ENCODE assay signal across 8 mouse cellular contexts in the genomic region with DNA sequence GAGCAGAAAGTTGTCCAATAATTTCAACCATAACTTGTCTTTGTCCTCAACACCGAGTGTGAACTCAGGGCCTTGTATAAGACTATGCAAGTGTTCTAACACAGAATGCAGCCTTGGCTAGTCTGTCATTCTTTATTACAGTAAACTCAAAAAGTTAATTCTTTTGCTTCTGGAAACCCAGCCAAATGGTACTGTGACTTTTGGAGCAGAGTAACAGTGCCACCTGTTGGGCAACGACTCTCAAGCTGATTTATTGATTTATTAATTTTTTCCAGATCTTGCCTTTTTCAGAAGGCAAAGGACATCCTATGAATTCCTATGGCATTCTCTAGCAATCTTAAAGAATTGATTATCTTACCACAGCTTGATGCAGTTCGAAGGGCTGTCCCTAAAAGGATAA. TPM values are rescaled to one million over a fixed set of nuclear protein-coding genes. Genes with fewer than 3 reads are reported as not detected.
DNase-seq lines count a peak whose midpoint lies in the region; ATAC-seq and TF ChIP-seq lines count a peak whose summit lies in the region.

No protein-coding gene starts in this region.

- H3K9ac ChIP-seq in midbrain, embryonic 16.5 days (ENCODE audit: low read depth, low read length), result no peak overlapping the region

- H3K36me3 ChIP-seq in midbrain, embryonic 16.5 days (ENCODE audit: control insufficient read depth, insufficient read depth, low read length), result no peaks in the 10 kb centered on the region

- intact Hi-C loops in gastrocnemius, adult 2 months (cut with DNase I), result loop anchor here (10.0 kb wide), 1 partner anchor 396 kb away; no protein-coding TSS in a partner anchor
- intact Hi-C loops in gastrocnemius, postnatal 36 days (cut with DNase I), result no loop called here
- intact Hi-C loops in left cerebral cortex, postnatal 14 days (cut with DNase I), result loop anchor here (2.0 kb wide), 1 partner anchor 400 kb away; no protein-coding TSS in a partner anchor

- no peak overlapping the region for H3K4me3 ChIP-seq in gastrocnemius, adult 2 months
- H3K4me3 ChIP-seq in midbrain, embryonic 16.5 days (ENCODE audit: low read depth, low read length), result no peak overlapping the region

- no peak overlapping the region for H3K27ac ChIP-seq in gastrocnemius, adult 2 months
- no peak overlapping the region for H3K27ac ChIP-seq in midbrain, embryonic 16.5 days (ENCODE audit: low read length)

- no peaks in the 10 kb centered on the region for H3K4me1 ChIP-seq in midbrain, embryonic 16.5 days (ENCODE audit: control insufficient read depth, insufficient read depth, low read length)

- ATAC-seq in megakaryocyte progenitor cell, adult 5-6 weeks (replicated peaks; ENCODE audit: poor library complexity), result no peak
- no peak for ATAC-seq in midbrain, embryonic 16.5 days

- no peak overlapping the region for H3K4me2 ChIP-seq in midbrain, embryonic 16.5 days (ENCODE audit: low read length)

- 51% methylated on average over 3 of the region's 3 CpGs for WGBS in midbrain, embryonic 16.5 days

- no peaks in the 10 kb centered on the region for H3K27me3 ChIP-seq in midbrain, embryonic 16.5 days (ENCODE audit: control insufficient read depth, insufficient read depth, low read depth, low read length)

- DNase-seq in gastrocnemius, adult 2 months, result peak; percentile 29
- DNase-seq in gastrocnemius, postnatal 36 days, result no peak
- DNase-seq in right cerebral cortex, adult 2 months (ENCODE audit: low spot score in 2 of 2), result peak; percentile 41 to 58
- DNase-seq in right cerebral cortex, postnatal 25 days, result no peak
- DNase-seq in embryo, embryonic 9.5 days (ENCODE audit: extremely low spot score), result peak; percentile 15
- DNase-seq in left cerebral cortex, postnatal 14 days (ENCODE audit: low spot score in 2 of 2), result peak; percentile 35 to 51

- H3K9me3 ChIP-seq in midbrain, embryonic 16.5 days (replicated peaks; ENCODE audit: control insufficient read depth, low read length, poor library complexity, severe bottlenecking), result no peaks in the 10 kb centered on the region

- peak; percentile 73 for TF ChIP-seq CTCF in gastrocnemius, adult 2 months (IDR thresholded peaks at IDR 0.05)

RNA-seq across cellular contexts. Expression of a gene that starts 51.1 kb away (rescaled TPM):
- 1 to 10 TPM in 1 of 2 experiments, under 1 TPM in 1; 0.31 to 1.5 TPM for total RNA-seq in gastrocnemius, adult 2 months (2021)
- 1 to 10 TPM; 2.3 to 2.6 TPM for total RNA-seq in gastrocnemius, postnatal 36 days (2021)
- under 1 TPM; 0.19 to 0.33 TPM for total RNA-seq in left cerebral cortex, postnatal 14 days (2021)
- total RNA-seq in megakaryocyte progenitor cell, adult 5-6 weeks (2015), result not detected in 2 replicates
- total RNA-seq in megakaryocyte progenitor cell, adult 5-6 weeks (2017), result not detected in 2 replicates
- 0.51 and 1.0 TPM in 2 replicates for polyA plus RNA-seq in midbrain, embryonic 16.5 days (2015; fragmentation: Nextera tagmentation; extraction: Ambion mirVana)

Comparison
In these comparisons a context has a peak if more than half of its experiments do, and no peak if none do; other contexts are left out.
1. DNase-seq: peak in gastrocnemius, adult 2 months (single experiment), right cerebral cortex, adult 2 months (2 of 2), embryo, embryonic 9.5 days (single experiment) and left cerebral cortex, postnatal 14 days (2 of 2); none in gastrocnemius, postnatal 36 days (0 of 2) and right cerebral cortex, postnatal 25 days (single experiment).